Mouse (Mus musculus): ENCODE data around the gene Tet3.

Gene Tet3

GRCm38 (mm10) chr6:83478628-83479027 lies 19.7 kb upstream of the Tet3 start:
- no peak for DNase-seq (ENCODE audit: low read depth, low spot score)

- DNase-seq (ENCODE audit: low read depth, low spot score), result no peak
Measured at GRCm38 (mm10) chr6:83478217-83478616, 19.3 kb upstream of the Tet3 start.

GRCm38 (mm10) chr6:83475431-83475830 lies 16.5 kb upstream of the Tet3 start:
- DNase-seq (ENCODE audit: low read depth, low spot score), result no peak

DNA sequence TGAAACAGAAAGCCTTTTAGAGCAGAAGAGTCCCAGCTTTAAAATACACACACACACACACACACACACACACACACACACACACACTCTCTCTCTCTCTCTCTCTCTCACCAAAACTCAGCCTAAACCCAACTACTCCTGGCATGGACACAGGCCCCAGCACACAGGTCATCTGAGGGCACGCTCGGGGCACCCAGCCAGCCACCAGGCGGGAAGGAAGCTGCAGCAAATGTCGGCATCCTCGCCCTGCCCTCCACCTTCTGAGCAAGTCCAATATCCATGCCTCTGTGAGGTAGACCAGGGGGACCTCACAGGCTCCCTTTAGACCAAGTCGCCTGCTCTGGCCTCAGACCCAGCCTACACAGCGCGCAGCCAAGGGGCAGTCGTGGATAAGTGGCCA lies 14.4 kb upstream of the Tet3 start:
- no peak for DNase-seq (ENCODE audit: low read depth, low spot score)

GRCm38 (mm10) chr6:83471739-83472138 lies 12.9 kb upstream of the Tet3 start:
- DNase-seq (ENCODE audit: low read depth, low spot score), result no peak

- no peak for DNase-seq (ENCODE audit: low read depth, low spot score)
Measured at GRCm38 (mm10) chr6:83464011-83464410, 5.1 kb upstream of the Tet3 start.

GRCm38 (mm10) chr6:83456984-83457810 lies 1.7 kb downstream of the Tet3 start:
- DNase-seq (ENCODE audit: low read depth, low spot score), result no peak

DNA sequence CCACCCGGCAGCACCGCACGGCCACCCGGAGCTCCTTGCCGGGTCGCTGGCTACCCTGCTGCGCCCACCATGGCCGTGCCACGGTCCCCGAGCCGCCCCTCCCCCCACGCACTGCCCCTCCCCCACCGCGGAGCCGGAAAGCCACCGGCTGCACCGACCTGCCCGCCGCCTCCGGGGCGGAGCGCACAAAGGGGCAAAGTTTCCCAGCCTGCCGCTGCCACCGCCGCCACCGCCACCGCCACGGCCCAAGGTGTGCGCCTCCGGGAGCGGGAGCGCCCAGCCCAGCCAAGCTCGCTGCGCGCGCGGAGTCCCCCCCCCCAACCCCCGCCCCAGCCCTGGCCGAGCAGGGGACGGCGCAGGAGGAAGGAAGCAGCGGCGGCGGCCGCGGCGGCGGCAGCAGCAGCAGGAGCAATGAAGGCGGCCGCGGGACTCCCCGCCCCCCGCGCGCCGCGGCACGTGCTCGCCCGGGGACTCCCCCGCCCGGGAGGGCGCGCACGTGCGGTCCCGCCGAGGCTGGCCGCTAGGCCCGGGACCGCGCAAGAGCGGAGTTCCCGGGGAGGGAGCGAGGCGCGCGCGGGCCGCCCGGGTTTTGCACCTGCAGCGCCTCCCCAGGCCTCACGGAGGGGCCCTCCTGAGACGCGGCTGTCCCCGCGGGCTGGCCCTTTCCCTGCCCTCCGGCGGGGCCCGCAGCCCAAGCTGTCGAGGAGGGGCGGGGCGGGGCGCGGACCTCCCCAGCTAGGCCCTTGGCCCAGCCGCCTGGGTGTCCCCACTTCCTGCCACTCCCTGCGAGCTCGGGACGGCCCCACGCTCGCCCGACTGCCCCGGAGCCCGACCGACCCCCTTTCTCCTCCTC lies 2.5 kb downstream of the Tet3 start:
- DNase-seq (ENCODE audit: low read depth, low spot score), result no peak

GRCm38 (mm10) chr6:83455328-83456130 lies 3.4 kb downstream of the Tet3 start:
- DNase-seq (ENCODE audit: low read depth, low spot score), result no peak

DNA sequence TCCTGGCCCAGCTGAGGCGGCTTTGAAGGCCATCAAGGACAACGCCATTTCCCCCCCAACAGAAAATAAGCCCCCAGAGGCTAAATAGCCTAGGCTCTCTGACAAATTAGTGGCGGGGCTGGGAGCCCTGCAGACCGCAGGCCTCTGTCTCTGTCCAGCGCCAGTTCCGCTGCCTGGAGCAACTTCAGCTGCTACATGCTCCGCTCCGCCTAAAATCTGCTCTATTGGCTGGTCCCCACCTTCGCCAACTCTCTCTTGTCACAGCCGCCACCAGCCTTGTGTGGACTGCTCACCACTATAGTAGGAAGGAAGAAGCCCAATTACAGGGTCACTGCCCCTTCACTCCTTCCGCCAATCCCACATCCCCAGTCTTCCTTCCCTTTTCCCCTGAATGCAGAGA lies 5.2 kb downstream of the Tet3 start:
- no peak for DNase-seq (ENCODE audit: low read depth, low spot score)

- DNase-seq (ENCODE audit: low read depth, low spot score), result no peak
Measured at GRCm38 (mm10) chr6:83450451-83451303, 8.2 kb downstream of the Tet3 start.

- no peak for DNase-seq (ENCODE audit: low read depth, low spot score)
Measured at GRCm38 (mm10) chr6:83449440-83449839, 9.4 kb downstream of the Tet3 start.

GRCm38 (mm10) chr6:83448911-83449310 lies 10.0 kb downstream of the Tet3 start:
- DNase-seq (ENCODE audit: low read depth, low spot score), result no peak

GRCm38 (mm10) chr6:83447031-83447430 lies 11.9 kb downstream of the Tet3 start:
- DNase-seq (ENCODE audit: low read depth, low spot score), result no peak

- DNase-seq (ENCODE audit: low read depth, low spot score), result no peak
Measured at GRCm38 (mm10) chr6:83445796-83446195, 13.1 kb downstream of the Tet3 start.

DNA sequence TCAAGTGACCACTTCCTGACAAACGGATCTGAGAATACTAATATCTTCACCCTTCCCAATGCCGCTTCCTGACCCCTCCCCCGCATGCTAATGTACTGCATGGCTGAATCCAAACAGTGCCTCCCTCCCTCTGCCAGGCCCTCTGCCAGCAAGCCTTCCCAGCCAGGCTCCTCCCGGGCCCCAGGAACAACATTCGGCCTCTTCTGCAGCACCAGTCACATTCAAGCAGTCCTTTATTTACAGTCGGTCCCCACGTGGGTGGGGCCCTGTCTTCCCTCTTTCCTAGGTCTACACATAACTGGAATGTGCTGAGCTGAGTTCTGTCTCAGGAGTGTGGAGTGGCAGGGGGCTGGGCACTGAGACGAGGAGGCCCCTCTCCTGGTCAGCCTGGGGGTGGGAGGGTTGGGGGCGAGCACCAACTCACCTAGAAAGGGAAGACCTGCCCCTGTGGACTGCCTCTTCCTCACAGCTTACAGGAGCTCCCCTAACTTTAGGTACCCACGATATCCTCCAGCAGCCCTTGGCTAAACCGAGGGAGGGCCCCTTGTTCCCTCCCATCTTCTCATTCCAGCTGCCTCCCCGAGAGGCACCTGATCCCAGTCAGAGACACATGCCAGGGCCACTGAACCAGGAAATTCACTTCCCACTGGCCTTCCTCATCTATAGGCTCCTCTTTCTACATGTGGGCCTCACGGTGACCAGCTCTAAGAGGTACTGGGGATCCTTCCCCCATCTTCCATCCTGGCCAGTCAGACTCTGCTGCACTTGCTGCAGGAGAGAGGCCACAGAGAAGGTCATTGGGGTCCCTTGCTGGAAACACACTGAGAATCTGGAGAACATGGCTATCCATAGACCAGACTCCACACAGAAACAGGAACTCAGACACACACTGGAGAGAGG lies 15.2 kb downstream of the Tet3 start:
- DNase-seq (ENCODE audit: low read depth, low spot score), result no peak

GRCm38 (mm10) chr6:83442639-83443038 lies 16.2 kb downstream of the Tet3 start:
- DNase-seq (ENCODE audit: low read depth, low spot score), result no peak

- DNase-seq (ENCODE audit: low read depth, low spot score), result peak; percentile 75
Measured at GRCm38 (mm10) chr6:83441259-83442061, 17.4 kb downstream of the Tet3 start.
